ENCODE assay signal across 27 mouse cellular contexts in the genomic region with DNA sequence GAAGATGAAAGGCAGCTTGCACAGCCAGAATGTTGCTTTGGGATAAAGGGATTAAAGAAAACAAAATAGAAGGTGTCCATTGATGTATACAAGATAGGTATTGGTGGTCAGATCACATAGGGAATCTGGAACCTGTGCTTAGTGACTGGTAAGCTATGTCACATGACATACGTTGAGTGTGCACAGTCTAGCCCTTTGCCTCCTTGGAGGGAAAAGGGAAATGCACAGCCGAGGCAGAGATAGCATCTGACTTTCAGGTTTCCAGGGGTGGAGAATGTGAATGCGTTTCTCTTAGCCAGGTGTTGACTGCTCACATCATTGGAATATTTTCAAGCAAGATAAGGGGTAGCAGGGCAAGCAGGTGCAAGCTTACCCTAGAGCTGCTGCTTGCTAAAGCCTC.
DNase-seq lines count a peak whose midpoint lies in the region; ATAC-seq lines count a peak whose summit lies in the region.
"Had no signal": no experiment of that assay in that cellular context is flagged by ENCODE, and none has a peak within 500 bp of the region (broad histone marks: within the 10 kb centered on the region; RNA-seq: fewer than 3 reads in every experiment).

No protein-coding gene starts in this region.

- H3K4me1 ChIP-seq in heart, embryonic 12.5 days (replicated peaks) = peaks cover 17% of the 10 kb centered on the region
- peaks cover 14% of the 10 kb centered on the region for H3K4me1 ChIP-seq in heart, embryonic 10.5 days
- H3K4me1 ChIP-seq in intestine, embryonic 16.5 days (ENCODE audit: control insufficient read depth, insufficient read depth, low read length) = no peaks in the 10 kb centered on the region
- H3K4me1 ChIP-seq in intestine, embryonic 15.5 days (replicated peaks) = no peaks in the 10 kb centered on the region
- no peaks in the 10 kb centered on the region for H3K4me1 ChIP-seq in kidney, embryonic 15.5 days
- peaks cover 30% of the 10 kb centered on the region for H3K4me1 ChIP-seq in neural tube, embryonic 13.5 days (replicated peaks)
- H3K4me1 ChIP-seq: forebrain, embryonic 10.5 days; forebrain, embryonic 13.5 days; hindbrain, embryonic 12.5 days had no signal

- no peaks in the 10 kb centered on the region for H3K27me3 ChIP-seq in heart, embryonic 12.5 days (replicated peaks)
- no peaks in the 10 kb centered on the region for H3K27me3 ChIP-seq in heart, embryonic 10.5 days (ENCODE audit: insufficient read depth, poor library complexity, severe bottlenecking)
- H3K27me3 ChIP-seq in intestine, embryonic 16.5 days (replicated peaks; ENCODE audit: control insufficient read depth, insufficient read depth, low read length) = no peaks in the 10 kb centered on the region
- H3K27me3 ChIP-seq in intestine, embryonic 15.5 days (replicated peaks) = no peaks in the 10 kb centered on the region
- no peaks in the 10 kb centered on the region for H3K27me3 ChIP-seq in kidney, embryonic 15.5 days
- no peaks in the 10 kb centered on the region for H3K27me3 ChIP-seq in neural tube, embryonic 13.5 days
- H3K27me3 ChIP-seq: CH12.LX; forebrain, embryonic 13.5 days; heart, embryonic 15.5 days; hindbrain, embryonic 12.5 days; Patski had no signal

- no peak overlapping the region for H3K27ac ChIP-seq in heart, embryonic 12.5 days (ENCODE audit: poor library complexity, severe bottlenecking)
- H3K27ac ChIP-seq in heart, embryonic 10.5 days = no peak overlapping the region
- H3K27ac ChIP-seq in intestine, embryonic 16.5 days (ENCODE audit: low read length) = no peak overlapping the region
- no peak overlapping the region for H3K27ac ChIP-seq in intestine, embryonic 15.5 days
- no peak overlapping the region for H3K27ac ChIP-seq in kidney, embryonic 15.5 days
- peak overlapping the region; percentile 7; the same call in 1 of the 2 replicates for H3K27ac ChIP-seq in neural tube, embryonic 13.5 days (replicated peaks)
- H3K27ac ChIP-seq: forebrain, embryonic 10.5 days; forebrain, embryonic 13.5 days; heart, embryonic 15.5 days; hindbrain, embryonic 12.5 days had no signal

- DNase-seq in heart, embryonic 10.5 days (ENCODE audit: low spot score) = no peak
- DNase-seq in kidney, postnatal 10 days = no peak
- no peak for DNase-seq in neural tube, embryonic 10.5 days (ENCODE audit: extremely low spot score, low spot score)
- DNase-seq: adrenal gland, postnatal 10 days; adrenal gland, postnatal 36 days; B cell, adult 2 months; cerebellum, adult 18-20 months; cerebellum, adult 9-10 months; cerebellum, postnatal 14 days; gastrocnemius, postnatal 14 days; heart, adult 18-20 months; heart, postnatal 10 days; heart, postnatal 4 days had no signal

- H3K4me2 ChIP-seq in heart, embryonic 12.5 days = no peak overlapping the region
- H3K4me2 ChIP-seq in intestine, embryonic 16.5 days (ENCODE audit: low read depth, low read length) = no peak overlapping the region
- no peak overlapping the region for H3K4me2 ChIP-seq in intestine, embryonic 15.5 days (replicated peaks)
- no peak overlapping the region for H3K4me2 ChIP-seq in kidney, embryonic 15.5 days
- no peak overlapping the region for H3K4me2 ChIP-seq in neural tube, embryonic 13.5 days
- H3K4me2 ChIP-seq: forebrain, embryonic 13.5 days; heart, embryonic 15.5 days; hindbrain, embryonic 12.5 days had no signal

- H3K4me3 ChIP-seq in heart, embryonic 12.5 days = no peak overlapping the region
- H3K4me3 ChIP-seq in heart, embryonic 10.5 days = no peak overlapping the region
- no peak overlapping the region for H3K4me3 ChIP-seq in intestine, embryonic 16.5 days (ENCODE audit: low read length)
- no peak overlapping the region for H3K4me3 ChIP-seq in intestine, embryonic 15.5 days (replicated peaks)
- H3K4me3 ChIP-seq in kidney, embryonic 15.5 days (replicated peaks) = no peak overlapping the region
- no peak overlapping the region for H3K4me3 ChIP-seq in neural tube, embryonic 13.5 days
- H3K4me3 ChIP-seq: forebrain, embryonic 10.5 days; forebrain, embryonic 13.5 days; heart, embryonic 15.5 days; hindbrain, embryonic 12.5 days had no signal

- H3K36me3 ChIP-seq in heart, embryonic 12.5 days = no peaks in the 10 kb centered on the region
- H3K36me3 ChIP-seq in heart, embryonic 10.5 days = no peaks in the 10 kb centered on the region
- no peaks in the 10 kb centered on the region for H3K36me3 ChIP-seq in intestine, embryonic 16.5 days (ENCODE audit: control insufficient read depth, insufficient read depth, low read length)
- no peaks in the 10 kb centered on the region for H3K36me3 ChIP-seq in intestine, embryonic 15.5 days
- H3K36me3 ChIP-seq in kidney, embryonic 15.5 days = no peaks in the 10 kb centered on the region
- no peaks in the 10 kb centered on the region for H3K36me3 ChIP-seq in neural tube, embryonic 13.5 days
- H3K36me3 ChIP-seq: forebrain, embryonic 10.5 days; G1E; heart, embryonic 15.5 days; hindbrain, embryonic 12.5 days had no signal

- H3K9me3 ChIP-seq in heart, embryonic 12.5 days (replicated peaks) = no peaks in the 10 kb centered on the region
- H3K9me3 ChIP-seq in heart, embryonic 10.5 days = no peaks in the 10 kb centered on the region
- no peaks in the 10 kb centered on the region for H3K9me3 ChIP-seq in intestine, embryonic 16.5 days (ENCODE audit: control insufficient read depth, low read length)
- no peaks in the 10 kb centered on the region for H3K9me3 ChIP-seq in intestine, embryonic 15.5 days
- no peaks in the 10 kb centered on the region for H3K9me3 ChIP-seq in kidney, embryonic 15.5 days (replicated peaks)
- H3K9me3 ChIP-seq in neural tube, embryonic 13.5 days = no peaks in the 10 kb centered on the region
- H3K9me3 ChIP-seq: forebrain, embryonic 10.5 days; forebrain, embryonic 13.5 days; heart, embryonic 15.5 days; hindbrain, embryonic 12.5 days had no signal

- H3K9ac ChIP-seq in heart, embryonic 12.5 days = no peak overlapping the region
- no peak overlapping the region for H3K9ac ChIP-seq in intestine, embryonic 16.5 days (ENCODE audit: low read depth, low read length)
- H3K9ac ChIP-seq in intestine, embryonic 15.5 days = no peak overlapping the region
- H3K9ac ChIP-seq in kidney, embryonic 15.5 days = no peak overlapping the region
- no peak overlapping the region for H3K9ac ChIP-seq in neural tube, embryonic 13.5 days
- H3K9ac ChIP-seq: forebrain, embryonic 13.5 days; heart, embryonic 15.5 days; hindbrain, embryonic 12.5 days had no signal

- 28% methylated on average over 3 of the region's 3 CpGs for WGBS in heart, embryonic 12.5 days
- WGBS in heart, embryonic 10.5 days = 34% methylated on average over 3 of the region's 3 CpGs
- WGBS in intestine, embryonic 16.5 days = 72% methylated on average over 3 of the region's 3 CpGs
- WGBS in intestine, embryonic 15.5 days = 67% methylated on average over 3 of the region's 3 CpGs
- 64% methylated on average over 3 of the region's 3 CpGs for WGBS in kidney, embryonic 15.5 days
- 88% methylated on average over 3 of the region's 3 CpGs for WGBS in neural tube, embryonic 13.5 days

- ATAC-seq in heart, embryonic 12.5 days (ENCODE audit: insufficient number of reproducible peaks, low FRiP score) = peak; percentile 45; the same call in 1 of the 2 replicates
- ATAC-seq in intestine, embryonic 16.5 days = 0 out of 2 replicates have a peak, but pooled peaks have one; percentile 31
- no peak for ATAC-seq in intestine, embryonic 15.5 days
- peak; percentile 58 for ATAC-seq in kidney, embryonic 15.5 days (replicated peaks; ENCODE audit: low FRiP score)
- ATAC-seq in neural tube, embryonic 13.5 days (ENCODE audit: low read depth) = no peak
- ATAC-seq: forebrain, embryonic 13.5 days; forebrain, embryonic 16.5 days; hindbrain, embryonic 16.5 days; Patski had no signal

Comparison
In these comparisons a context has a peak if more than half of its experiments do, and no peak if none do; other contexts are left out.
1. ATAC-seq: peak in heart, embryonic 12.5 days (single experiment), intestine, embryonic 16.5 days (single experiment) and kidney, embryonic 15.5 days (single experiment); none in intestine, embryonic 15.5 days (single experiment) and neural tube, embryonic 13.5 days (single experiment).